Mouse (Mus musculus): ENCODE data around the gene Pde7b. TPM values are rescaled to one million over a fixed set of nuclear protein-coding genes. Genes with fewer than 3 reads are reported as not detected.

The Pde7b gene
- polyA plus RNA-seq, 1 experiment from 2014 or later: 2.4 TPM

- Histone ChIP-seq H3K4me1 (ENCODE audit: insufficient read depth, low read length) (no peaks in the 10 kb centered on the region), H3K36me3 (ENCODE audit: insufficient read depth, low read length) (no peaks in the 10 kb centered on the region), H3K27ac (ENCODE audit: low read length) (no peak overlapping the region), H3K27me3 (ENCODE audit: insufficient read depth, low read length) (no peaks in the 10 kb centered on the region), H3K4me3 (ENCODE audit: low read length) (no peak overlapping the region), H3K4me2 (replicated peaks; ENCODE audit: low read depth, low read length) (no peak overlapping the region), H3K9ac (replicated peaks; ENCODE audit: low read length) (no peak overlapping the region), H3K9me3 (ENCODE audit: low read length) (no peaks in the 10 kb centered on the region)
- no peak for ATAC-seq (ENCODE audit: low FRiP score, low TSS enrichment)
- 93% methylated on average over 8 of the region's 8 CpGs for WGBS
Observed at GRCm38 (mm10) chr10:20748938-20749337, 24.1 kb upstream of the Pde7b start.

- H3K4me2 ChIP-seq (replicated peaks; ENCODE audit: low read depth, low read length): no peak overlapping the region
Observed at GRCm38 (mm10) chr10:20747229-20747628, 22.4 kb upstream of the Pde7b start.

GRCm38 (mm10) chr10:20739801-20740200, 14.9 kb upstream of the Pde7b start:
- Histone ChIP-seq H3K9ac (replicated peaks; ENCODE audit: low read length) (no peak overlapping the region), H3K4me1 (ENCODE audit: insufficient read depth, low read length) (0 out of 2 replicates have a peak, but pooled peaks cover 6% of the 10 kb centered on the region), H3K27ac (ENCODE audit: low read length) (no peak overlapping the region), H3K4me2 (replicated peaks; ENCODE audit: low read depth, low read length) (no peak overlapping the region), H3K4me3 (ENCODE audit: low read length) (no peak overlapping the region), H3K9me3 (ENCODE audit: low read length) (no peaks in the 10 kb centered on the region), H3K27me3 (ENCODE audit: insufficient read depth, low read length) (no peaks in the 10 kb centered on the region), H3K36me3 (ENCODE audit: insufficient read depth, low read length) (no peaks in the 10 kb centered on the region)
- ATAC-seq (ENCODE audit: low FRiP score, low TSS enrichment): no peak
- WGBS: 77% methylated on average over 3 of the region's 3 CpGs

More at GRCm38 (mm10) chr10:20747229-20747628, 22.4 kb upstream of the Pde7b start:
- ATAC-seq (ENCODE audit: low FRiP score, low TSS enrichment): no peak
- no peak overlapping the region for H3K27ac ChIP-seq (ENCODE audit: low read length)
- no peak overlapping the region for H3K4me3 ChIP-seq (ENCODE audit: low read length)
- no peaks in the 10 kb centered on the region for H3K27me3 ChIP-seq (ENCODE audit: insufficient read depth, low read length)
- no peaks in the 10 kb centered on the region for H3K4me1 ChIP-seq (ENCODE audit: insufficient read depth, low read length)
- H3K9ac ChIP-seq (replicated peaks; ENCODE audit: low read length): no peak overlapping the region
- no peaks in the 10 kb centered on the region for H3K36me3 ChIP-seq (ENCODE audit: insufficient read depth, low read length)
- no peaks in the 10 kb centered on the region for H3K9me3 ChIP-seq (ENCODE audit: low read length)
- 91% methylated on average over 4 of the region's 4 CpGs for WGBS

- ATAC-seq (ENCODE audit: low FRiP score, low TSS enrichment): no peak
- 31% methylated on average over 4 of the region's 4 CpGs for WGBS
- no peak overlapping the region for H3K4me3 ChIP-seq (ENCODE audit: low read length)
- no peaks in the 10 kb centered on the region for H3K36me3 ChIP-seq (ENCODE audit: insufficient read depth, low read length)
- H3K4me2 ChIP-seq (replicated peaks; ENCODE audit: low read depth, low read length): no peak overlapping the region
- no peak overlapping the region for H3K9ac ChIP-seq (replicated peaks; ENCODE audit: low read length)
- no peak overlapping the region for H3K27ac ChIP-seq (ENCODE audit: low read length)
- no peaks in the 10 kb centered on the region for H3K27me3 ChIP-seq (ENCODE audit: insufficient read depth, low read length)
- no peaks in the 10 kb centered on the region for H3K9me3 ChIP-seq (ENCODE audit: low read length)
- 0 out of 2 replicates have a peak, but pooled peaks cover 6% of the 10 kb centered on the region for H3K4me1 ChIP-seq (ENCODE audit: insufficient read depth, low read length)
Observed at GRCm38 (mm10) chr10:20737146-20737545, 12.3 kb upstream of the Pde7b start.

GRCm38 (mm10) chr10:20735775-20736449, 11.0 kb upstream of the Pde7b start:
- Histone ChIP-seq H3K27me3 (ENCODE audit: insufficient read depth, low read length) (no peaks in the 10 kb centered on the region), H3K9ac (replicated peaks; ENCODE audit: low read length) (no peak overlapping the region), H3K4me2 (replicated peaks; ENCODE audit: low read depth, low read length) (no peak overlapping the region), H3K9me3 (ENCODE audit: low read length) (no peaks in the 10 kb centered on the region), H3K4me1 (ENCODE audit: insufficient read depth, low read length) (0 out of 2 replicates have a peak, but pooled peaks cover 6% of the 10 kb centered on the region), H3K36me3 (ENCODE audit: insufficient read depth, low read length) (no peaks in the 10 kb centered on the region), H3K27ac (ENCODE audit: low read length) (no peak overlapping the region), H3K4me3 (ENCODE audit: low read length) (no peak overlapping the region)
- WGBS: 74% methylated on average over 3 of the region's 3 CpGs
- no peak for ATAC-seq (ENCODE audit: low FRiP score, low TSS enrichment)

GRCm38 (mm10) chr10:20733576-20733975, 8.7 kb upstream of the Pde7b start:
- no peak overlapping the region for H3K27ac ChIP-seq (ENCODE audit: low read length)
- H3K27me3 ChIP-seq (ENCODE audit: insufficient read depth, low read length): no peaks in the 10 kb centered on the region
- no peaks in the 10 kb centered on the region for H3K36me3 ChIP-seq (ENCODE audit: insufficient read depth, low read length)
- no peak for ATAC-seq (ENCODE audit: low FRiP score, low TSS enrichment)
- 62% methylated on average over 5 of the region's 5 CpGs for WGBS
- H3K4me1 ChIP-seq (ENCODE audit: insufficient read depth, low read length): 0 out of 2 replicates have a peak, but pooled peaks cover 6% of the 10 kb centered on the region
- no peak overlapping the region for H3K4me2 ChIP-seq (replicated peaks; ENCODE audit: low read depth, low read length)
- H3K4me3 ChIP-seq (ENCODE audit: low read length): no peak overlapping the region
- H3K9me3 ChIP-seq (ENCODE audit: low read length): no peaks in the 10 kb centered on the region
- no peak overlapping the region for H3K9ac ChIP-seq (replicated peaks; ENCODE audit: low read length)

- 52% methylated on average over 2 of the region's 2 CpGs for WGBS
- no peak overlapping the region for H3K4me3 ChIP-seq (ENCODE audit: low read length)
Observed at GRCm38 (mm10) chr10:20732180-20732579, 7.3 kb upstream of the Pde7b start.

GRCm38 (mm10) chr10:20730034-20730433, 5.2 kb upstream of the Pde7b start:
- Histone ChIP-seq H3K9me3 (ENCODE audit: low read length) (no peaks in the 10 kb centered on the region), H3K9ac (replicated peaks; ENCODE audit: low read length) (no peak overlapping the region), H3K4me2 (replicated peaks; ENCODE audit: low read depth, low read length) (no peak overlapping the region), H3K27me3 (ENCODE audit: insufficient read depth, low read length) (no peaks in the 10 kb centered on the region), H3K4me1 (ENCODE audit: insufficient read depth, low read length) (peaks cover 8% of the 10 kb centered on the region), H3K36me3 (ENCODE audit: insufficient read depth, low read length) (no peaks in the 10 kb centered on the region), H3K4me3 (ENCODE audit: low read length) (no peak overlapping the region), H3K27ac (ENCODE audit: low read length) (no peak overlapping the region)
- 79% methylated on average over 1 of the region's 1 CpGs for WGBS
- ATAC-seq (ENCODE audit: low FRiP score, low TSS enrichment): no peak

More at GRCm38 (mm10) chr10:20732180-20732579, 7.3 kb upstream of the Pde7b start:
- Histone ChIP-seq H3K9me3 (ENCODE audit: low read length) (no peaks in the 10 kb centered on the region), H3K27me3 (ENCODE audit: insufficient read depth, low read length) (no peaks in the 10 kb centered on the region), H3K9ac (replicated peaks; ENCODE audit: low read length) (no peak overlapping the region), H3K27ac (ENCODE audit: low read length) (no peak overlapping the region), H3K4me2 (replicated peaks; ENCODE audit: low read depth, low read length) (no peak overlapping the region), H3K36me3 (ENCODE audit: insufficient read depth, low read length) (no peaks in the 10 kb centered on the region), H3K4me1 (ENCODE audit: insufficient read depth, low read length) (0 out of 2 replicates have a peak, but pooled peaks cover 1% of the 10 kb centered on the region)
- ATAC-seq (ENCODE audit: low FRiP score, low TSS enrichment): no peak

GRCm38 (mm10) chr10:20725384-20725983, 606 bp upstream of the Pde7b start:
- Histone ChIP-seq H3K27ac (ENCODE audit: low read length) (peak overlapping the region; percentile 82), H3K4me1 (ENCODE audit: insufficient read depth, low read length) (peaks cover 15% of the 10 kb centered on the region), H3K27me3 (ENCODE audit: insufficient read depth, low read length) (no peaks in the 10 kb centered on the region), H3K36me3 (ENCODE audit: insufficient read depth, low read length) (no peaks in the 10 kb centered on the region), H3K9ac (replicated peaks; ENCODE audit: low read length) (no peak overlapping the region; the same call in none of the 2 replicates), H3K4me2 (replicated peaks; ENCODE audit: low read depth, low read length) (peak overlapping the region; percentile 70), H3K4me3 (ENCODE audit: low read length) (peak overlapping the region; percentile 52), H3K9me3 (ENCODE audit: low read length) (no peaks in the 10 kb centered on the region)
- WGBS: 49% methylated on average over 8 of the region's 8 CpGs
- peak; percentile 62 for ATAC-seq (ENCODE audit: low FRiP score, low TSS enrichment)

- WGBS: 10% methylated on average over 10 of the region's 10 CpGs
- peak overlapping the region; percentile 67 for H3K9ac ChIP-seq (replicated peaks; ENCODE audit: low read length)
- H3K36me3 ChIP-seq (ENCODE audit: insufficient read depth, low read length): no peaks in the 10 kb centered on the region
- H3K27ac ChIP-seq (ENCODE audit: low read length): peak overlapping the region; percentile 82
- no peak for ATAC-seq (ENCODE audit: low FRiP score, low TSS enrichment)
- peaks cover 15% of the 10 kb centered on the region for H3K4me1 ChIP-seq (ENCODE audit: insufficient read depth, low read length)
- peak overlapping the region; percentile 70 for H3K4me2 ChIP-seq (replicated peaks; ENCODE audit: low read depth, low read length)
- no peaks in the 10 kb centered on the region for H3K9me3 ChIP-seq (ENCODE audit: low read length)
- no peaks in the 10 kb centered on the region for H3K27me3 ChIP-seq (ENCODE audit: insufficient read depth, low read length)
- peak overlapping the region; percentile 52 for H3K4me3 ChIP-seq (ENCODE audit: low read length)
Observed at GRCm38 (mm10) chr10:20724451-20724850, 427 bp downstream of the Pde7b start.

All from kidney, embryonic 16.5 days (tissue).